In genomic region chr13:69737444-69738185, GRCm38 (mm10) we compare ENCODE assay signal across 10 mouse cellular contexts. TPM values are rescaled to one million over a fixed set of nuclear protein-coding genes. Genes with fewer than 3 reads are reported as not detected.
A peak's percentile ranks its signal among the peaks of the same experiment; 100 is the strongest.
DNase-seq lines count a peak whose midpoint lies in the region; ATAC-seq and TF ChIP-seq lines count a peak whose summit lies in the region.
"Had no signal": no experiment of that assay in that cellular context is flagged by ENCODE, and none has a peak within 500 bp of the region (broad histone marks: within the 10 kb centered on the region; RNA-seq: fewer than 3 reads in every experiment).

No protein-coding gene starts in this region.

- H3K9ac ChIP-seq in stomach, embryonic 14.5 days (replicated peaks; ENCODE audit: low read depth, low read length), result no peak overlapping the region
- H3K9ac ChIP-seq in stomach, postnatal 0 days (ENCODE audit: low read length), result no peak overlapping the region
- no peak overlapping the region for H3K9ac ChIP-seq in liver, embryonic 13.5 days

- no peak overlapping the region for H3K27ac ChIP-seq in stomach, embryonic 14.5 days (ENCODE audit: low read length)
- no peak overlapping the region for H3K27ac ChIP-seq in stomach, postnatal 0 days (replicated peaks)
- no peak overlapping the region for H3K27ac ChIP-seq in liver, embryonic 13.5 days

- ATAC-seq in cerebellum, adult (ENCODE audit: insufficient number of reproducible peaks, low FRiP score, low TSS enrichment), result no peak
- ATAC-seq in stomach, embryonic 14.5 days (ENCODE audit: insufficient number of reproducible peaks, insufficient read depth, low FRiP score, low read depth), result no peak
- ATAC-seq in stomach, postnatal 0 days (ENCODE audit: low FRiP score, low TSS enrichment), result no peak
- no peak for ATAC-seq in liver, embryonic 13.5 days (ENCODE audit: low read depth)
- ATAC-seq in inflammation-experienced regulatory T-cells, adult 6 months, result no peak

- H3K27me3 ChIP-seq in stomach, embryonic 14.5 days (ENCODE audit: control insufficient read depth, insufficient read depth, low read length), result peaks cover 22% of the 10 kb centered on the region
- H3K27me3 ChIP-seq in stomach, postnatal 0 days (ENCODE audit: control insufficient read depth, insufficient read depth, low read length), result peaks cover 6% of the 10 kb centered on the region; the same call in 1 of the 2 replicates
- peaks cover 66% of the 10 kb centered on the region for H3K27me3 ChIP-seq in liver, embryonic 13.5 days

- TF ChIP-seq CTCF in stomach, postnatal 0 days (IDR thresholded peaks at IDR 0.05; ENCODE audit: low read depth), result no peak

- no peaks in the 10 kb centered on the region for H3K36me3 ChIP-seq in stomach, embryonic 14.5 days (ENCODE audit: control insufficient read depth, insufficient read depth, low read length)
- no peaks in the 10 kb centered on the region for H3K36me3 ChIP-seq in stomach, postnatal 0 days (ENCODE audit: control insufficient read depth, insufficient read depth, low read length)
- H3K36me3 ChIP-seq in liver, embryonic 13.5 days, result no peaks in the 10 kb centered on the region

- peaks cover 7% of the 10 kb centered on the region; the same call in 1 of the 2 replicates for H3K4me1 ChIP-seq in stomach, embryonic 14.5 days (ENCODE audit: control insufficient read depth, insufficient read depth, low read length)
- 0 out of 2 replicates have a peak, but pooled peaks cover 2% of the 10 kb centered on the region for H3K4me1 ChIP-seq in stomach, postnatal 0 days (replicated peaks; ENCODE audit: control insufficient read depth, insufficient read depth)
- peaks cover 4% of the 10 kb centered on the region for H3K4me1 ChIP-seq in liver, embryonic 13.5 days (replicated peaks)

- H3K9me3 ChIP-seq in stomach, embryonic 14.5 days (ENCODE audit: control insufficient read depth, low read depth, low read length), result no peaks in the 10 kb centered on the region
- H3K9me3 ChIP-seq in stomach, postnatal 0 days (ENCODE audit: control insufficient read depth, low read length), result no peaks in the 10 kb centered on the region
- H3K9me3 ChIP-seq in liver, embryonic 13.5 days (replicated peaks), result no peaks in the 10 kb centered on the region

- peak overlapping the region; percentile 59; the same call in 1 of the 2 replicates for H3K4me3 ChIP-seq in stomach, embryonic 14.5 days (ENCODE audit: low read depth, low read length)
- H3K4me3 ChIP-seq in stomach, postnatal 0 days (ENCODE audit: low read depth, low read length), result no peak overlapping the region
- no peak overlapping the region for H3K4me3 ChIP-seq in liver, embryonic 13.5 days (replicated peaks)

- WGBS in stomach, embryonic 14.5 days, result 16% methylated on average over 19 of the region's 19 CpGs
- 17% methylated on average over 15 of the region's 19 CpGs for WGBS in stomach, postnatal 0 days
- WGBS in liver, embryonic 13.5 days (ENCODE audit: insufficient replicate concordance), result 21% methylated on average over 19 of the region's 19 CpGs

- peak overlapping the region; percentile 99; the same call in 1 of the 2 replicates for H3K4me2 ChIP-seq in stomach, embryonic 14.5 days (replicated peaks; ENCODE audit: low read depth, low read length)
- no peak overlapping the region for H3K4me2 ChIP-seq in stomach, postnatal 0 days (replicated peaks; ENCODE audit: low read depth)
- peak overlapping the region; percentile 69 for H3K4me2 ChIP-seq in liver, embryonic 13.5 days

- TF ChIP-seq EP300 in stomach, postnatal 0 days (optimal IDR thresholded peaks at IDR 0.05), result no peak

- DNase-seq in cerebellum, adult 18-20 months, result peak; percentile 20 to 46
- DNase-seq in stomach, postnatal 0 days (ENCODE audit: low spot score), result no peak
- no peak for DNase-seq in liver, embryonic 13.5 days
- DNase-seq in right cerebral cortex, postnatal 10 days (ENCODE audit: low spot score in 2 of 2), result no peak
- no peak for DNase-seq in layer of hippocampus, postnatal 14 days (ENCODE audit: low spot score in 2 of 2)

RNA-seq across cellular contexts. Expression of gene Ube2ql1, which starts 2.1 kb away (rescaled TPM):
- 0.17 and 0.31 TPM in 2 replicates for polyA plus RNA-seq in stomach, embryonic 14.5 days (2014; fragmentation: Nextera tagmentation; extraction: Ambion mirVana)
- 0.10 and 0.11 TPM in 2 replicates for polyA plus RNA-seq in stomach, postnatal 0 days (2015; fragmentation: Nextera tagmentation; extraction: Ambion mirVana)
- 0.05 and 0.13 TPM in 2 replicates for polyA plus RNA-seq in liver, embryonic 13.5 days (2015; fragmentation: Nextera tagmentation; extraction: Ambion mirVana)
- polyA plus RNA-seq in inflammation-experienced regulatory T-cells, adult 6 months (2017; shearing (Covaris generic)), result not detected
- 100 to 1,000 TPM; 183 to 189 TPM for total RNA-seq in layer of hippocampus, postnatal 14 days (2021)
- total RNA-seq: hematopoietic stem cell, adult 5-6 weeks; neutrophil, adult 5-6 weeks had no signal

Comparison
In these comparisons a context has a peak if more than half of its experiments do, and no peak if none do; other contexts are left out.
1. DNase-seq: peak in cerebellum, adult 18-20 months (2 of 2); none in stomach, postnatal 0 days (single experiment), liver, embryonic 13.5 days (single experiment), right cerebral cortex, postnatal 10 days (0 of 2) and layer of hippocampus, postnatal 14 days (0 of 2).